Mouse (Mus musculus) kidney, postnatal 0 days (tissue): ENCODE measurements around the gene Kctd8. TPM values are rescaled to one million over a fixed set of nuclear protein-coding genes. Genes with fewer than 3 reads are reported as not detected.

Source experiments
- ATAC-seq: fragments of 200-750 bp; cut with Nextera tagmentation; replicated peaks from 2 replicates; pipeline ENCODE4 v1.8.0; 2017; ENCODE audit warnings: low read depth, moderate number of reproducible peaks, moderate TSS enrichment, moderate library complexity; ENCODE audit not compliant: low FRiP score
- DNase-seq: peaks from one replicate; pipeline ENCODE4 v3.0.0-alpha.2; 2016; ENCODE audit warnings: low spot score
- H3K27ac ChIP-seq: fragments of 300-500 bp; sonication (generic); 2 replicates; pipeline ENCODE4 v1.5.1; 2014; ENCODE audit warnings: mild to moderate bottlenecking
- H3K27me3 ChIP-seq: fragments of 300-500 bp; sonication (generic); 2 replicates; pipeline ENCODE4 v1.6.1; 2014; ENCODE audit warnings: low read length, mixed read lengths; ENCODE audit not compliant: insufficient read depth
- H3K36me3 ChIP-seq: fragments of 300-500 bp; sonication (generic); 2 replicates; pipeline ENCODE4 v1.6.1; 2014; ENCODE audit warnings: low read length, mixed read lengths; ENCODE audit not compliant: insufficient read depth
- H3K4me1 ChIP-seq: fragments of 300-500 bp; sonication (generic); replicated peaks from 2 replicates; pipeline ENCODE4 v1.6.1; 2014; ENCODE audit warnings: antibody characterized with exemption, low read length, mixed read lengths; ENCODE audit not compliant: insufficient read depth
- H3K4me2 ChIP-seq: fragments of 300-500 bp; sonication (generic); 2 replicates; pipeline ENCODE4 v1.6.1; 2014; ENCODE audit warnings: mild to moderate bottlenecking, low read length, moderate library complexity, mixed read lengths
- H3K4me3 ChIP-seq: fragments of 300-500 bp; sonication (generic); replicated peaks from 2 replicates; pipeline ENCODE4 v1.5.1; 2014; ENCODE audit warnings: low read depth, low read length
- H3K9ac ChIP-seq: fragments of 300-500 bp; sonication (generic); 2 replicates; pipeline ENCODE4 v1.6.1; 2014; ENCODE audit warnings: low read depth, low read length
- H3K9me3 ChIP-seq: fragments of 300-500 bp; sonication (generic); replicated peaks from 2 replicates; pipeline ENCODE4 v1.6.1; 2016; ENCODE audit warnings: low read length, inconsistent platforms, mixed read lengths
- CTCF ChIP-seq: IDR thresholded peaks from 2 replicates; pipeline ENCODE4 v1.5.1; 2016; ENCODE audit warnings: antibody characterized with exemption, low read depth, mild to moderate bottlenecking, moderate library complexity
- WGBS: fragments of 180-500 bp; shearing (Covaris S2); extraction: QIAGEN DNeasy Blood & Tissue Kit; methylation state at CpG from one replicate; pipeline ENCODE4 v1.1.7; 2014; 5-methylcytosine and 5-hydroxymethylcytosine counted together
- polyA plus RNA-seq: library from polyadenylated mRNA; unstranded; fragments of >200 nt; fragmentation: Nextera tagmentation; extraction: Ambion mirVana; gene quantifications from 2 replicates; pipeline ENCODE4 v1.2.1, GENCODE M21; 2015

Kctd8 gene
- polyA plus RNA-seq: 0.28 and 0.47 TPM in 2 replicates

GRCm38 (mm10) chr5:69340919-69341801 lies at the start of gene Kctd8:
TSS of gene Kctd8 (minus strand) at chr5:69341679.
- WGBS: under 1% methylated on average over 86 of the region's 87 CpGs
- Histone ChIP-seq H3K27ac (no peak within 1 kb of the TSS), H3K27me3 (peaks cover 15% of the 10 kb centered on the region; the same call in 1 of the 2 replicates), H3K36me3 (no peaks in the 10 kb centered on the region), H3K4me1 (no peaks in the 10 kb centered on the region), H3K9me3 (no peaks in the 10 kb centered on the region), H3K4me3 (peak within 1 kb of the TSS; percentile 43), H3K9ac (no peak within 1 kb of the TSS), H3K4me2 (peak within 1 kb of the TSS; percentile 56)
- DNase-seq: peak; percentile 77
- peak; percentile 88 for ATAC-seq
- peak; percentile 52 for TF ChIP-seq CTCF

DNA sequence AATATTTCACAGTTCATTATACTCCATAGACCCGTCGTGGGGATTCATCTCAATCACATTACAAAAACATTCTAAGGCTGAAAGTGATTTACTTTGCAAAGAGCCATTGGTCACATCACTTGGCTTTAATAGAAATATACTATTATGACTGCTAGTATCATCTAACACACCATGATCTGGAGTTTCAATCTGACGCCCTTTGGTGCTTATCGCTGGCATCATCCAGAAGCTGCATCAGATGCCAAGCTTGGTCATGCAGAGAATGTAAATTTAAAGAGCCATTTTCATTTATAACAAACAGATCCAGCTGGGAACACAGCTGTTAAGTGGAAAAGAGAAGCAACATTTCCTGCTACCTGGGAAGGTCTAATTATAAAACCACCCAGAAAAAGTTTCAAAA lies 37.6 kb upstream of the Kctd8 start:
- no peak for ATAC-seq
- Histone ChIP-seq H3K27ac (no peak overlapping the region), H3K4me2 (no peak overlapping the region), H3K4me3 (no peak overlapping the region), H3K27me3 (no peaks in the 10 kb centered on the region), H3K4me1 (no peaks in the 10 kb centered on the region), H3K9me3 (no peaks in the 10 kb centered on the region), H3K36me3 (no peaks in the 10 kb centered on the region), H3K9ac (no peak overlapping the region)
- WGBS: 80% methylated on average over 4 of the region's 4 CpGs
- DNase-seq: no peak
- no peak for TF ChIP-seq CTCF

DNA sequence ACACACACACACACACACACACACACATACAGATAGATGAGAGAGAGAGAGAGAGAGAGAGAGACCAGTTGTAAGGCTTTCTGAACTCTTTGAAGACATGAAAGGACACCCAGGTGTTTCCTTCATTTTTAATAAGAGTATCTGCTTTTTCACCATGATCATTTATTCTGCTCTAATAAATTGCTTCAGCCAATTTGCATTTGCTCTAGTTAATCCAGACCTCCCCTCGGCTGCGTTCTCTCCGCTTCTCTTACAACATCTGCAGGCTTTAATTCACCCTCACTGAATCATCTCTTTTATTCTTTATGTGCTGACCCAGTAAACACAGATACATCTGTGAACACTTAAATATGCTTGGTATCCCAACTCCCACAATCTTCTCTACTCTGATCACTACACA lies 9.1 kb upstream of the Kctd8 start:
- H3K36me3 ChIP-seq: no peaks in the 10 kb centered on the region
- WGBS: 67% methylated on average over 3 of the region's 3 CpGs
- no peak overlapping the region for H3K27ac ChIP-seq
- DNase-seq (no peak), ATAC-seq (no peak)
- no peaks in the 10 kb centered on the region for H3K27me3 ChIP-seq
- H3K9ac ChIP-seq: no peak overlapping the region
- H3K9me3 ChIP-seq: no peaks in the 10 kb centered on the region
- no peak overlapping the region for H3K4me2 ChIP-seq
- TF ChIP-seq CTCF: no peak
- H3K4me1 ChIP-seq: no peaks in the 10 kb centered on the region
- H3K4me3 ChIP-seq: no peak overlapping the region

DNA sequence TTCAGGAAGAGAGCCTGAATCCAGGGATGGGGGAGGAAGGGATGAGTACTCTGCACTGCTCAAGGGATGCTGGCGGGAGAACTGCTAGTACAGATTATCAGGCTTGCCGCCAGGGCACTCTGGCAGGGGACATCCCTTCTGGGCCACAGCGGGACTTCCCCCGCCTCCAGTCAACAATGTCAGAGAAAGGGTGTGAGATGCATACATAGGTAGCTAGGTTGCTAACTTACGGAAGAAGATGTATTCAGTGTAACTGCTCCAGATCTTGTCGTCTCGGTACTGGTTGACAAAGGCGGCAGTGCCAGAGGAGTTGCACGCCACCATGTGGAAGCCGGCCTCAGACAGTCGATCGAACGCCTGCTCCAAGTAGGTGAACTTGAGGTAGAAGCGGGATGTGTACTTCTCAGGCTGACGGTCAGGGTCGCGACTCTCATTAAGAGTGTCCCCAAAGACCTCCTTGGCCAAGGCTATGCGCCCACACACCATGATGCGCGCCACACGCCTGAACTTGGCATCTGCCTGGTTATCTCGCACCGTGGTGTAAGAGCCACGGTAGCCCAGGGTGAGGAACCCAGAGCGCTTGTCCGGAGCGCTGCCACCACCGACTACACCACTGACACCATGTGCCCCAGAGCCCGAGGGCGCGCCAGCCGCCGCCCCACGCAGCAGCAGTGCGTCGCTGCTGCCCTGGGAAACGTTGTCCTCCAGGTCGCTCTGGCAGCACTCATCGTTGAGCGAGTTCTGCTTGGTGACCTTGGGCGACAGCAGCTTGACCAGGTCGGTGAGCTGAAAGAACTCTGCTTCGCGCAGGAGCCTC lies 1.2 kb downstream of the Kctd8 start:
- ATAC-seq (no peak), DNase-seq (peak; percentile 8)
- H3K36me3 ChIP-seq: no peaks in the 10 kb centered on the region
- H3K4me3 ChIP-seq: peak overlapping the region; percentile 43
- H3K27ac ChIP-seq: no peak overlapping the region
- TF ChIP-seq CTCF: peak; percentile 33
- no peaks in the 10 kb centered on the region for H3K4me1 ChIP-seq
- H3K27me3 ChIP-seq: peaks cover 15% of the 10 kb centered on the region; the same call in 1 of the 2 replicates
- H3K9ac ChIP-seq: no peak overlapping the region
- H3K9me3 ChIP-seq: no peaks in the 10 kb centered on the region
- H3K4me2 ChIP-seq: peak overlapping the region; percentile 56
- WGBS: under 1% methylated on average over 44 of the region's 44 CpGs

- Histone ChIP-seq H3K9ac (no peak overlapping the region), H3K4me2 (no peak overlapping the region), H3K36me3 (no peaks in the 10 kb centered on the region), H3K27ac (no peak overlapping the region), H3K4me1 (no peaks in the 10 kb centered on the region), H3K9me3 (no peaks in the 10 kb centered on the region), H3K27me3 (peaks cover 15% of the 10 kb centered on the region; the same call in 1 of the 2 replicates), H3K4me3 (no peak overlapping the region)
- WGBS: 67% methylated on average over 6 of the region's 6 CpGs
- ATAC-seq (no peak), DNase-seq (no peak)
- no peak for TF ChIP-seq CTCF
These were observed 1.9 kb downstream of the Kctd8 start for GRCm38 (mm10) chr5:69339623-69339970.

GRCm38 (mm10) chr5:69338916-69339622 lies 2.4 kb downstream of the Kctd8 start:
- H3K4me3 ChIP-seq: no peak overlapping the region
- H3K36me3 ChIP-seq: no peaks in the 10 kb centered on the region
- no peak overlapping the region for H3K9ac ChIP-seq
- ATAC-seq: no peak
- no peaks in the 10 kb centered on the region for H3K4me1 ChIP-seq
- no peak overlapping the region for H3K4me2 ChIP-seq
- peaks cover 15% of the 10 kb centered on the region; the same call in 1 of the 2 replicates for H3K27me3 ChIP-seq
- DNase-seq: no peak
- 31% methylated on average over 4 of the region's 4 CpGs for WGBS
- TF ChIP-seq CTCF: no peak
- no peaks in the 10 kb centered on the region for H3K9me3 ChIP-seq
- H3K27ac ChIP-seq: no peak overlapping the region
